Mouse (Mus musculus): ENCODE results near the gene Apbb2. TPM values are rescaled to one million over a fixed set of nuclear protein-coding genes. Genes with fewer than 3 reads are reported as not detected.
A peak's percentile ranks its signal among the peaks of the same experiment; 100 is the strongest.

The Apbb2 gene
- total and polyA plus RNA-seq, 3 experiments = 0.34 to 0.40 (median 0.34) TPM

DNA sequence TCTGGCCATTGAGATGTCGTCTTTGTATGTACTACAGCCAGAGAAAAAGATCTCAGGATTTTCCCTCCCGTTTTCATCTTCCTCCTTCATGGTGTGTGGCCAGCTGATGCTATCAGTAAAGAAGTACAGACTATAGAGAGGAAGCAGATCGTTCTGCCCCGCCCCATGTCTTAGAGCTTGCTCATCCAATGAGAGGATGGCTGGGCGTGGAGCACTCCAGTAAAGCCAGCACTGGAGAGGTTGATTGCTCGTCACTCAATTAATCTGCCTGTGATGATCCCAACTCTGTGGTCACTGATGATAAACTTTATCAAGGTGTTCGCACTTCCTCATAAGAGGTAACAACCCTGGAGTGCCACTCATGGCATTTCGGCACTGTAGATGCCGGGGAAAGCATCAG, 18.7 kb downstream of the Apbb2 start:
- no peaks in the 10 kb centered on the region for H3K79me2 ChIP-seq (replicated peaks; ENCODE audit: control insufficient read depth, extremely low read depth, insufficient read depth, poor library complexity, severe bottlenecking)
- H3K4me1 ChIP-seq (ENCODE audit: control insufficient read depth in 1 of 2, insufficient read depth in 2 of 2) = peaks cover 0 to 10% of the 10 kb centered on the region in 2 experiments; a peak in 2 of 4 replicates
- in situ Hi-C loops (cut with MboI; ENCODE audit: low pct_ligation_motif_present, low pct_unique_long_range_greater_than_20kb, low sequenced_read_pairs) (no loop called here), dilution Hi-C loops (cut with MboI; ENCODE audit: extremely low pct_ligation_motif_present, extremely low pct_unique_long_range_greater_than_20kb, low sequenced_read_pairs) (no loop called here)
- H3K27ac ChIP-seq (ENCODE audit: insufficient read depth, low read depth) = no peak overlapping the region
- H3K36me3 ChIP-seq (replicated peaks in 1 of 2; ENCODE audit: control insufficient read depth in 1 of 2, insufficient read depth in 1 of 2, low read length in 1 of 2) = no peaks in the 10 kb centered on the region
- peak; percentile 8 for DNase-seq (ENCODE audit: extremely low read depth)
- H3K9me3 ChIP-seq (replicated peaks; ENCODE audit: low read length) = no peaks in the 10 kb centered on the region
- H3K4me2 ChIP-seq (ENCODE audit: insufficient read depth, low read depth, poor library complexity, severe bottlenecking) = no peak overlapping the region
- no peaks in the 10 kb centered on the region for H3K27me3 ChIP-seq (replicated peaks)
- TF ChIP-seq SIN3A (IDR thresholded peaks at IDR 0.05; ENCODE audit: low read length) (no peak), MAX (IDR thresholded peaks at IDR 0.05; ENCODE audit: low read length) (no peak), USF2 (conservative IDR thresholded peaks at IDR 0.05; ENCODE audit: low read depth, low read length) (no peak), SMC3 (IDR thresholded peaks at IDR 0.05; ENCODE audit: low read depth, low read length) (no peak), UBTF (IDR thresholded peaks at IDR 0.05; ENCODE audit: low read depth, low read length) (no peak), ZNF384 (IDR thresholded peaks at IDR 0.05; ENCODE audit: low read depth, low read length) (no peak), CTCF (conservative IDR thresholded peaks at IDR 0.05 in 1 of 2, IDR thresholded peaks at IDR 0.05 in 1 of 2; ENCODE audit: low read depth in 2 of 2, low read length in 2 of 2) (no peak), JUND (conservative IDR thresholded peaks at IDR 0.05; ENCODE audit: low read depth, low read length) (no peak), RAD21 (IDR thresholded peaks at IDR 0.05; ENCODE audit: low read depth, low read length) (no peak), HCFC1 (IDR thresholded peaks at IDR 0.05; ENCODE audit: low read depth, low read length) (no peak), MEF2A (IDR thresholded peaks at IDR 0.05; ENCODE audit: borderline replicate concordance, low read depth, low read length) (no peak), GABPA (IDR thresholded peaks at IDR 0.05; ENCODE audit: insufficient replicate concordance, low read depth, low read length) (no peak)
- no peak overlapping the region for H3K4me3 ChIP-seq (replicated peaks in 1 of 3; ENCODE audit: low read depth in 2 of 3, low read length in 2 of 3, poor library complexity in 1 of 3)
- H3K9ac ChIP-seq (ENCODE audit: insufficient read depth, low read depth) = no peak overlapping the region

DNA sequence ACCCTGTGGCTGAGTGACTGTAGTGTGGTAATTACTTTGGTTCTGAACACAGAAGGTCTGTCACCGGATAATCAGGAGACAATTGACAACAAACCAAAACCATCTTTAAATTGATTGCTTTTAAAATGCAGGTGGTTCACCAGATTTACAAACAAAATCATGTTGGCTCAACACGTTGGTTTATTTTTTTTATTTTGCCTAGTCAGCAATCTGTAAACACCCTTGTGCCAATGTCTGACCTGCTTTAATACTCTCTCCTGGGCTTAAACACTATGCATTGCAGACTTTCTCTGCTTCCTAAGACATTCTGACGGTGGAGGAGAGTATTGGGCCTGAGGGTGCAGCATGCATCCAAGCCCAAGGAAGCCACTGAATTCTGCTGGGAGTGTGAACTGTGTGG, 22.3 kb downstream of the Apbb2 start:
- dilution Hi-C loops (cut with MboI; ENCODE audit: extremely low pct_ligation_motif_present, extremely low pct_unique_long_range_greater_than_20kb, low sequenced_read_pairs) = no loop called here

DNA sequence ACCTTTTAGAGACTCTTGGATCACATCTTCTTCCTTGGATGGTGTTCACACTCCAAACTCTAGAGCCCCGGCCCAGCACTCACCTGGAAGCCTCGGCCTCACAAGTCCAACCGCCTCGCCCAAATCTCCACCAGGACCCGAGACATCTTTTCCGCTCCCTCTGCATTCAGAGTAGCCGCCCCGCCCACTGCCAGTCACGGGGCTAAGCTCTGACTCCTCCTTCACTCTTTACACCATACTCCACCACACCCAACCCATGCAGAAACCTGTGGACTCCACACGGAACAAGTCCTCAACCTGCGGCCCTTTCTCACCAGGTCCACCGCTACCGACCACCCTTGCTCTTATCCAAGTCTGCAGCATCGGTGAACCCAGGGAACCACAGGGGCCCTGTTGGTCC, 23.7 kb downstream of the Apbb2 start:
- Histone ChIP-seq H3K79me2 (replicated peaks; ENCODE audit: control insufficient read depth, extremely low read depth, insufficient read depth, poor library complexity, severe bottlenecking) (no peaks in the 10 kb centered on the region), H3K36me3 (replicated peaks in 1 of 2; ENCODE audit: control insufficient read depth in 1 of 2, insufficient read depth in 1 of 2, low read length in 1 of 2) (no peaks in the 10 kb centered on the region), H3K27me3 (replicated peaks) (no peaks in the 10 kb centered on the region), H3K4me3 (replicated peaks in 1 of 3; ENCODE audit: low read depth in 2 of 3, low read length in 2 of 3, poor library complexity in 1 of 3) (no peak overlapping the region), H3K27ac (ENCODE audit: insufficient read depth, low read depth) (no peak overlapping the region), H3K9me3 (replicated peaks; ENCODE audit: low read length) (no peaks in the 10 kb centered on the region), H3K4me2 (ENCODE audit: insufficient read depth, low read depth, poor library complexity, severe bottlenecking) (no peak overlapping the region), H3K9ac (ENCODE audit: insufficient read depth, low read depth) (no peak overlapping the region), H3K4me1 (ENCODE audit: control insufficient read depth in 1 of 2, insufficient read depth in 2 of 2) (no peaks in the 10 kb centered on the region)
- no peak for DNase-seq (ENCODE audit: extremely low read depth)
- TF ChIP-seq JUN (IDR thresholded peaks at IDR 0.05; ENCODE audit: insufficient read depth, low read depth, low read length) (no peak), SIN3A (IDR thresholded peaks at IDR 0.05; ENCODE audit: low read length) (no peak), POLR2AphosphoS2 (IDR thresholded peaks at IDR 0.05; ENCODE audit: low read depth, low read length) (no peak), GABPA (IDR thresholded peaks at IDR 0.05; ENCODE audit: insufficient replicate concordance, low read depth, low read length) (no peak), USF1 (IDR thresholded peaks at IDR 0.05; ENCODE audit: low read depth, low read length) (no peak), PAX5 (IDR thresholded peaks at IDR 0.05; ENCODE audit: low read length) (no peak), NRF1 (IDR thresholded peaks at IDR 0.05; ENCODE audit: low read depth, low read length) (no peak), MAX (IDR thresholded peaks at IDR 0.05; ENCODE audit: low read length) (no peak), TCF12 (IDR thresholded peaks at IDR 0.05; ENCODE audit: low read depth, low read length) (no peak)
- in situ Hi-C loops (cut with MboI; ENCODE audit: low pct_ligation_motif_present, low pct_unique_long_range_greater_than_20kb, low sequenced_read_pairs) = no loop called here
- dilution Hi-C loops (cut with MboI; ENCODE audit: extremely low pct_ligation_motif_present, extremely low pct_unique_long_range_greater_than_20kb, low sequenced_read_pairs) = no loop called here

More for the DNA sequence above, 22.3 kb downstream of the Apbb2 start:
- Histone ChIP-seq H3K9ac (ENCODE audit: insufficient read depth, low read depth) (no peak overlapping the region), H3K27ac (ENCODE audit: insufficient read depth, low read depth) (no peak overlapping the region), H3K4me1 (ENCODE audit: control insufficient read depth in 1 of 2, insufficient read depth in 2 of 2) (no peaks in the 10 kb centered on the region), H3K36me3 (replicated peaks in 1 of 2; ENCODE audit: control insufficient read depth in 1 of 2, insufficient read depth in 1 of 2, low read length in 1 of 2) (no peaks in the 10 kb centered on the region), H3K9me3 (replicated peaks; ENCODE audit: low read length) (no peaks in the 10 kb centered on the region), H3K27me3 (replicated peaks) (no peaks in the 10 kb centered on the region), H3K4me2 (ENCODE audit: insufficient read depth, low read depth, poor library complexity, severe bottlenecking) (no peak overlapping the region), H3K79me2 (replicated peaks; ENCODE audit: control insufficient read depth, extremely low read depth, insufficient read depth, poor library complexity, severe bottlenecking) (no peaks in the 10 kb centered on the region), H3K4me3 (replicated peaks in 1 of 3; ENCODE audit: low read depth in 2 of 3, low read length in 2 of 3, poor library complexity in 1 of 3) (no peak overlapping the region)
- in situ Hi-C loops (cut with MboI; ENCODE audit: low pct_ligation_motif_present, low pct_unique_long_range_greater_than_20kb, low sequenced_read_pairs) = no loop called here
- DNase-seq (ENCODE audit: extremely low read depth) = no peak
- TF ChIP-seq MAFK (IDR thresholded peaks at IDR 0.05; ENCODE audit: insufficient replicate concordance, low read length) (peak; percentile 83), CTCF (conservative IDR thresholded peaks at IDR 0.05 in 1 of 2, IDR thresholded peaks at IDR 0.05 in 1 of 2; ENCODE audit: low read depth in 2 of 2, low read length in 2 of 2) (no peak)

Data from CH12.LX (cell line).